Mouse (Mus musculus): ENCODE measurements around the gene Mrps16.

The Mrps16 gene

DNA sequence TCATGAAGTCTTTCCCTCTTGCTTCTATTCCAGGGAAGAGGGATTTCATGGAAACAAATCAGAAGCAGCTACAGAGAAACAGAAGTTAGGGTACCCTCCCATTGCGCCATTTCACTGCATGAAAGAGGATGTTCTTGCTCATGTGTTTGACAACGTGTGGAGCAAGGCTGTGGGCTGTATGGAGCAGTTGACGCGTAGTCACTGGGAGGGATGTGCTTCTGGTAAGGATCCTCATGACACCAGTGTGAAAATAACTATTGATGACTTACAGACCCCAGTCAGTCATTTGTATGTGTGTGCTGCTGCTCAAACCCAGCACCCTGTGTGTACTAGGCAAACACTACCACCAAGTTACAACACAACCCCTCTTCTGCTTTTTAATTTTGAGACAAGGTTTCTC lies 30.2 kb downstream of the Mrps16 start:
- DNase-seq = no peak

DNA sequence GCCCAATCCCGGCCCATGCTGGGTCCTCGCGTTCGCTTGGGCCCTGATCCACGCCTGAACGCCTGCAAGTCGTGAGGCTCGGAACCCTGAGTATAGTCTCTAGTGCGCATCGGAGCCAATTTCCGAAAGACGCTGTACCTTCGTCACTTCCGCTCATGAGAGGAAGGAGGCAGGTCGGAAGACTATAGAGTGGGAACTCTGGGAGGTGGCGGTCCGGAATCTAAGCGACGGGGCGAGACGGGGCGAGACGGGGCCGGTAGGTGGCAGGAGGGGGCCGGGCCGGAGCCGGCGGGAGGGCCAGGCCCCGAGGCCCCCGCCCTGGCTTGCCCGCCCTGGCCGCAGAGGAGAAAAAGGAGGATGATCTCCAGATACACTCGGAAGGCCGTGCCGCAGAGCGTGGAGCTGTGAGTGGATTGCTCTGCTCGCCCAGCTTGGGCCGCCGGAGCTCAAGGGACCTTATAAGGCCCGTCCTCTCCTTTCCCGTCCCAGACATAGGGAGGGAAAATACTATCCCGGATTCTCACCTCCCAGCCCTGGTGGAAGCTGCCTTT lies 45.4 kb downstream of the Mrps16 start, which contains the start of the genes Ecd and Fam149b:
TSS of gene Ecd (minus strand) at position 131 of the 551 bp plus-strand sequence.
TSS of gene Fam149b (plus strand) at position 172 of the 551 bp plus-strand sequence.
- peak; percentile 95 for DNase-seq

DNA sequence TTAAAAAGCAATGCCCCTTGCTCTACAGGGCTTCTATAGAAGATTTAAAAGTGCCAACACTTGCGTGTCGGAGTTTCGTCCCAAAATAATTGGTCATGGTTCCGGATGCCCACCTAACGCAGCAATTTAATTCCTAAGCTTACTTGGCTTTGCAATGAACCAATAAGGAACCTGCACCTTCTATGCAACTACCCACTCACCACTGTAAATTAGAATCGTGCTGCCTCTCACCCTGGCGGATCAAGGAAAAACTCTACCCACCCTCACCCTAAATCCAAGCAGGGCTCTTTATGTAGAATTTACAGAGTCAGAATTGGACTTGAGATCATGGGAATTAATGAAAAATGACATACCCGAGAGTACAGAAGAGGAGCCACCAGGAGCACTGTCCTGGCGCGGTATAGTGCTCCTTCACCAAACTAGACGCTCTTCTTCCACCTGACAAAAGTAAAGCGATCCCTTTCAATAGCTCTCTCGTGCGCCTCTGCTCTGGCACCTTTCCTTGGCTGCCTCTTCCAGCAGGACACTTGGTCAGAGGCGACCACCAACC lies 45.9 kb downstream of the Mrps16 start:
- no peak for DNase-seq

- no peak for DNase-seq
These were observed 47.5 kb downstream of the Mrps16 start for GRCm38 (mm10) chr14:20345885-20346284.

- peak; percentile 64 to 68 for DNase-seq
These were observed 52.6 kb downstream of the Mrps16 start for GRCm38 (mm10) chr14:20340866-20341265.

DNA sequence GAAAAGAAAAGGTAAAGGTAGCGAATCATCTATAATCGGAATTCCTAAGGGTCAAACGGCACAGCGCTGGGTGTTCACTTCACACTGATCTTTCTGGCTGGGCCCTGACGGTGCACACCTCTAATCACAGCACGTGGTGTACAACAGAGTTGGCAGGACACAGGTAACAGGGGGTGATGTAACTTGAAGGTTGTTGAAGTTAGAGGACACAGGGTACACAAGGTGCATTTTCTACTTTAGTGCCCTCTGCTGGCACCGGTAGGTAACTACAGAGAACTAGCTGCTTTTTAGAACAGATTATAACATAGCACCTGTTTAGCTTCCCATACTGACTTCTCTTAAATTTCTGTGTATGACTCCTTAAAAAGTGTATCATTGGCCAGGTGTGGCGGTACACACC lies 53.3 kb downstream of the Mrps16 start:
- peak; percentile 63 to 66 for DNase-seq

GRCm38 (mm10) chr14:20339415-20339814 lies 54.0 kb downstream of the Mrps16 start:
- DNase-seq = peak; percentile 23 to 26

All from B cell, adult 2 months (primary cell).